Mouse (Mus musculus) lung, postnatal 0 days (tissue): ENCODE results near the gene Birc3. TPM values are rescaled to one million over a fixed set of nuclear protein-coding genes. Genes with fewer than 3 reads are reported as not detected.
A peak's percentile ranks its signal among the peaks of the same experiment; 100 is the strongest.

Experiments used
- ATAC-seq: fragments of 200-750 bp; cut with Nextera tagmentation; 2 replicates; pipeline ENCODE4 v1.8.0; 2017; ENCODE audit warnings: moderate library complexity
- DNase-seq: peaks from one replicate; pipeline ENCODE4 v3.0.0-alpha.2; 2016; ENCODE audit warnings: low spot score
- H3K27ac ChIP-seq: fragments of 300-500 bp; sonication (generic); 2 replicates; pipeline ENCODE4 v1.5.1; 2014; ENCODE audit warnings: antibody characterized with exemption, mild to moderate bottlenecking, low read length, mixed read lengths
- H3K27me3 ChIP-seq: fragments of 300-500 bp; sonication (generic); replicated peaks from 2 replicates; pipeline ENCODE4 v1.6.1; 2014; ENCODE audit warnings: low read length, mixed read lengths; ENCODE audit not compliant: insufficient read depth
- H3K36me3 ChIP-seq: fragments of 300-500 bp; sonication (generic); 2 replicates; pipeline ENCODE4 v1.6.1; 2014; ENCODE audit warnings: low read length, mixed read lengths; ENCODE audit not compliant: insufficient read depth
- H3K4me1 ChIP-seq: fragments of 300-500 bp; sonication (generic); 2 replicates; pipeline ENCODE4 v1.6.1; 2014; ENCODE audit warnings: antibody characterized with exemption, low read depth, low read length, mixed read lengths; ENCODE audit not compliant: insufficient read depth
- H3K4me2 ChIP-seq: fragments of 300-500 bp; sonication (generic); replicated peaks from 2 replicates; pipeline ENCODE4 v1.6.1; 2014; ENCODE audit warnings: low read depth, mild to moderate bottlenecking, low read length, moderate library complexity, mixed read lengths
- H3K4me3 ChIP-seq: fragments of 300-500 bp; sonication (generic); 2 replicates; pipeline ENCODE4 v1.5.1; 2014; ENCODE audit warnings: low read depth, low read length
- H3K9ac ChIP-seq: fragments of 300-500 bp; sonication (generic); replicated peaks from 2 replicates; pipeline ENCODE4 v1.6.1; 2014; ENCODE audit warnings: low read depth, mild to moderate bottlenecking
- H3K9me3 ChIP-seq: fragments of 300-500 bp; sonication (generic); 2 replicates; pipeline ENCODE4 v1.6.1; 2016; ENCODE audit warnings: low read length, mixed read lengths
- CTCF ChIP-seq: IDR thresholded peaks from 2 replicates; pipeline ENCODE4 v1.5.1; 2016; ENCODE audit warnings: antibody characterized with exemption, mild to moderate bottlenecking
- EP300 ChIP-seq: IDR thresholded peaks from 2 replicates; pipeline ENCODE4 v1.6.1; 2016; ENCODE audit warnings: antibody characterized with exemption, mild to moderate bottlenecking, control low read depth
- WGBS: fragments of 180-500 bp; shearing (Covaris S2); extraction: QIAGEN DNeasy Blood & Tissue Kit; methylation state at CpG from one replicate; pipeline ENCODE4 v1.1.7; 2014; 5-methylcytosine and 5-hydroxymethylcytosine counted together
- polyA plus RNA-seq: library from polyadenylated mRNA; unstranded; fragments of >200 nt; fragmentation: Nextera tagmentation; extraction: Ambion mirVana; gene quantifications from 2 replicates; pipeline ENCODE4 v1.2.1, GENCODE M21; 2015

Gene Birc3
- polyA plus RNA-seq, result 23.2 and 31.4 TPM in 2 replicates

GRCm38 (mm10) chr9:7872775-7873439 is at the start of gene Birc3:
Gene Birc3 (minus strand): TSS chr9:7873186.
- H3K36me3 ChIP-seq, result no peaks in the 10 kb centered on the region
- peak within 1 kb of the TSS; percentile 82 for H3K4me2 ChIP-seq
- WGBS, result 2% methylated on average over 26 of the region's 26 CpGs
- H3K27ac ChIP-seq, result peak within 1 kb of the TSS; percentile 91
- H3K9me3 ChIP-seq, result no peaks in the 10 kb centered on the region
- peak within 1 kb of the TSS; percentile 57 for H3K4me3 ChIP-seq
- H3K4me1 ChIP-seq, result peaks cover 10% of the 10 kb centered on the region
- H3K27me3 ChIP-seq, result no peaks in the 10 kb centered on the region
- peak; percentile 35; the same call in 1 of the 2 replicates for TF ChIP-seq EP300
- no peak; the same call in 1 of the 2 replicates for TF ChIP-seq CTCF
- H3K9ac ChIP-seq, result peak within 1 kb of the TSS; percentile 63
- peak; percentile 76 for ATAC-seq
- DNase-seq, result peak; percentile 83

- WGBS, result 59% methylated on average over 8 of the region's 8 CpGs
- H3K9ac ChIP-seq, result no peak overlapping the region
These were observed 41.9 kb upstream of the Birc3 start for GRCm38 (mm10) chr9:7914925-7915324.

GRCm38 (mm10) chr9:7914487-7914886 is 41.5 kb upstream of the Birc3 start:
- WGBS, result 3% methylated on average over 11 of the region's 11 CpGs
- peak; percentile 94 for DNase-seq
- Histone ChIP-seq H3K4me3 (peak overlapping the region; percentile 12; the same call in 1 of the 2 replicates), H3K4me1 (peaks cover 4% of the 10 kb centered on the region; the same call in 1 of the 2 replicates), H3K9me3 (no peaks in the 10 kb centered on the region), H3K9ac (no peak overlapping the region), H3K27ac (no peak overlapping the region), H3K27me3 (no peaks in the 10 kb centered on the region), H3K4me2 (peak overlapping the region; percentile 56), H3K36me3 (no peaks in the 10 kb centered on the region)
- TF ChIP-seq EP300 (no peak), CTCF (peak; percentile 63)
- peak; percentile 97 for ATAC-seq

More at GRCm38 (mm10) chr9:7914925-7915324, 41.9 kb upstream of the Birc3 start:
- H3K4me1 ChIP-seq, result peaks cover 4% of the 10 kb centered on the region; the same call in 1 of the 2 replicates
- H3K36me3 ChIP-seq, result no peaks in the 10 kb centered on the region
- H3K4me2 ChIP-seq, result peak overlapping the region; percentile 56; the same call in 1 of the 2 replicates
- no peak overlapping the region for H3K4me3 ChIP-seq
- ATAC-seq, result no peak
- no peaks in the 10 kb centered on the region for H3K27me3 ChIP-seq
- H3K27ac ChIP-seq, result no peak overlapping the region
- H3K9me3 ChIP-seq, result no peaks in the 10 kb centered on the region
- TF ChIP-seq CTCF, result no peak
- TF ChIP-seq EP300, result no peak
- no peak for DNase-seq

GRCm38 (mm10) chr9:7913953-7914352 is 41.0 kb upstream of the Birc3 start:
- H3K4me2 ChIP-seq, result peak overlapping the region; percentile 56
- peak overlapping the region; percentile 32; the same call in 1 of the 2 replicates for H3K27ac ChIP-seq
- no peak overlapping the region for H3K9ac ChIP-seq
- no peaks in the 10 kb centered on the region for H3K36me3 ChIP-seq
- H3K27me3 ChIP-seq, result no peaks in the 10 kb centered on the region
- no peaks in the 10 kb centered on the region for H3K9me3 ChIP-seq
- TF ChIP-seq CTCF (no peak), EP300 (no peak)
- 62% methylated on average over 19 of the region's 19 CpGs for WGBS
- H3K4me3 ChIP-seq, result peak overlapping the region; percentile 12; the same call in 1 of the 2 replicates
- no peak for DNase-seq
- peaks cover 4% of the 10 kb centered on the region; the same call in 1 of the 2 replicates for H3K4me1 ChIP-seq
- ATAC-seq, result 0 out of 2 replicates have a peak, but pooled peaks have one; percentile 13

- Histone ChIP-seq H3K9ac (no peak overlapping the region), H3K4me3 (no peak overlapping the region), H3K27ac (no peak overlapping the region), H3K27me3 (no peaks in the 10 kb centered on the region), H3K9me3 (no peaks in the 10 kb centered on the region), H3K4me2 (no peak overlapping the region), H3K36me3 (no peaks in the 10 kb centered on the region), H3K4me1 (no peaks in the 10 kb centered on the region)
- ATAC-seq, result no peak
- DNase-seq, result no peak
- TF ChIP-seq CTCF, result peak; percentile 11; the same call in 1 of the 2 replicates
- TF ChIP-seq EP300, result no peak
- 88% methylated on average over 2 of the region's 2 CpGs for WGBS
These were observed 34.5 kb upstream of the Birc3 start for GRCm38 (mm10) chr9:7907351-7907985.

- TF ChIP-seq CTCF (no peak), EP300 (no peak)
- no peak overlapping the region for H3K27ac ChIP-seq
- H3K4me3 ChIP-seq, result no peak overlapping the region
- no peaks in the 10 kb centered on the region for H3K9me3 ChIP-seq
- no peak overlapping the region for H3K9ac ChIP-seq
- no peak for ATAC-seq
- WGBS, result 67% methylated on average over 1 of the region's 1 CpGs
- no peaks in the 10 kb centered on the region for H3K27me3 ChIP-seq
- H3K4me2 ChIP-seq, result no peak overlapping the region
- DNase-seq, result no peak
- no peaks in the 10 kb centered on the region for H3K36me3 ChIP-seq
- H3K4me1 ChIP-seq, result no peaks in the 10 kb centered on the region
These were observed 33.6 kb upstream of the Birc3 start for GRCm38 (mm10) chr9:7906564-7906963.
